Mouse (Mus musculus) neural tube, embryonic 10.5 days (tissue): ENCODE data around the gene Wwc2.

Experiments used
- DNase-seq: peaks from one replicate; pipeline ENCODE4 v3.0.0-alpha.2; 2017; ENCODE audit warnings: low spot score; ENCODE audit errors: extremely low spot score

Wwc2 gene

GRCm38 (mm10) chr8:47990911-47991820, at the start of gene Wwc2:
Wwc2 (minus strand) TSS chr8:47990924.
- peak; percentile 81 for DNase-seq

- no peak for DNase-seq
Observed at GRCm38 (mm10) chr8:48038261-48038934, 47.7 kb upstream of the Wwc2 start.

- no peak for DNase-seq
Observed at GRCm38 (mm10) chr8:48032046-48032445, 41.3 kb upstream of the Wwc2 start.

- DNase-seq = no peak
Observed at GRCm38 (mm10) chr8:48030667-48031066, 39.9 kb upstream of the Wwc2 start.

- DNase-seq = no peak
Observed at GRCm38 (mm10) chr8:48026796-48027195, 36.1 kb upstream of the Wwc2 start.

- no peak for DNase-seq
Observed at GRCm38 (mm10) chr8:48023206-48023605, 32.5 kb upstream of the Wwc2 start.

- no peak for DNase-seq
Observed at GRCm38 (mm10) chr8:48019737-48020136, 29.0 kb upstream of the Wwc2 start.

- DNase-seq = peak; percentile 80
Observed at GRCm38 (mm10) chr8:48016538-48016937, 25.8 kb upstream of the Wwc2 start.

GRCm38 (mm10) chr8:48014386-48014785, 23.7 kb upstream of the Wwc2 start:
- no peak for DNase-seq

GRCm38 (mm10) chr8:48013281-48013680, 22.6 kb upstream of the Wwc2 start:
- DNase-seq = no peak

GRCm38 (mm10) chr8:48011871-48012270, 21.1 kb upstream of the Wwc2 start:
- no peak for DNase-seq

- DNase-seq = no peak
Observed at GRCm38 (mm10) chr8:48010977-48011376, 20.3 kb upstream of the Wwc2 start.

- DNase-seq = no peak
Observed at GRCm38 (mm10) chr8:48009399-48009798, 18.7 kb upstream of the Wwc2 start.

- no peak for DNase-seq
Observed at GRCm38 (mm10) chr8:48008936-48009335, 18.2 kb upstream of the Wwc2 start.

GRCm38 (mm10) chr8:48006869-48007268, 16.1 kb upstream of the Wwc2 start:
- no peak for DNase-seq

GRCm38 (mm10) chr8:48002551-48002950, 11.8 kb upstream of the Wwc2 start:
- no peak for DNase-seq

- no peak for DNase-seq
Observed at GRCm38 (mm10) chr8:48001395-48001794, 10.7 kb upstream of the Wwc2 start.

GRCm38 (mm10) chr8:47996712-47997111, 6.0 kb upstream of the Wwc2 start:
- DNase-seq = no peak

GRCm38 (mm10) chr8:47996126-47996525, 5.4 kb upstream of the Wwc2 start:
- DNase-seq = no peak

GRCm38 (mm10) chr8:47995391-47995790, 4.7 kb upstream of the Wwc2 start:
- DNase-seq = no peak

- DNase-seq = no peak
Observed at GRCm38 (mm10) chr8:47994618-47995274, 4.0 kb upstream of the Wwc2 start.

GRCm38 (mm10) chr8:47990386-47990772, 345 bp downstream of the Wwc2 start:
- peak; percentile 99 for DNase-seq
